Mouse (Mus musculus): ENCODE measurements around the gene Myh14. TPM values are rescaled to one million over a fixed set of nuclear protein-coding genes. Genes with fewer than 3 reads are reported as not detected.
A peak's percentile ranks its signal among the peaks of the same experiment; 100 is the strongest.

The Myh14 gene
- polyA plus RNA-seq, 1 experiment from 2014 or later, result 33.6 TPM

- TF ChIP-seq CTCF (IDR thresholded peaks at IDR 0.05; ENCODE audit: low read depth), result no peak
- Histone ChIP-seq H3K4me3 (ENCODE audit: low read depth, low read length) (no peak overlapping the region), H3K9me3 (ENCODE audit: low read depth, low read length) (no peaks in the 10 kb centered on the region), H3K27ac (ENCODE audit: low read depth) (no peak overlapping the region), H3K4me2 (no peak overlapping the region), H3K27me3 (ENCODE audit: insufficient read depth, low read length) (no peaks in the 10 kb centered on the region), H3K9ac (no peak overlapping the region), H3K4me1 (ENCODE audit: insufficient read depth) (no peaks in the 10 kb centered on the region), H3K36me3 (ENCODE audit: insufficient read depth) (no peaks in the 10 kb centered on the region)
- ATAC-seq (ENCODE audit: insufficient read depth) (no peak), DNase-seq (no peak)
- WGBS, result 37% methylated on average over 1 of the region's 1 CpGs
These were observed 44.6 kb downstream of the Myh14 start for GRCm38 (mm10) chr7:44626068-44626385.

GRCm38 (mm10) chr7:44625241-44626067 is 45.2 kb downstream of the Myh14 start:
- no peak for ATAC-seq (ENCODE audit: insufficient read depth)
- 83% methylated on average over 13 of the region's 13 CpGs for WGBS
- no peak overlapping the region for H3K4me2 ChIP-seq
- no peak overlapping the region for H3K9ac ChIP-seq
- H3K27me3 ChIP-seq (ENCODE audit: insufficient read depth, low read length), result no peaks in the 10 kb centered on the region
- no peaks in the 10 kb centered on the region for H3K36me3 ChIP-seq (ENCODE audit: insufficient read depth)
- no peak overlapping the region for H3K27ac ChIP-seq (ENCODE audit: low read depth)
- no peaks in the 10 kb centered on the region for H3K9me3 ChIP-seq (ENCODE audit: low read depth, low read length)
- no peaks in the 10 kb centered on the region for H3K4me1 ChIP-seq (ENCODE audit: insufficient read depth)
- no peak overlapping the region for H3K4me3 ChIP-seq (ENCODE audit: low read depth, low read length)
- DNase-seq, result no peak
- TF ChIP-seq CTCF (IDR thresholded peaks at IDR 0.05; ENCODE audit: low read depth), result no peak

DNA sequence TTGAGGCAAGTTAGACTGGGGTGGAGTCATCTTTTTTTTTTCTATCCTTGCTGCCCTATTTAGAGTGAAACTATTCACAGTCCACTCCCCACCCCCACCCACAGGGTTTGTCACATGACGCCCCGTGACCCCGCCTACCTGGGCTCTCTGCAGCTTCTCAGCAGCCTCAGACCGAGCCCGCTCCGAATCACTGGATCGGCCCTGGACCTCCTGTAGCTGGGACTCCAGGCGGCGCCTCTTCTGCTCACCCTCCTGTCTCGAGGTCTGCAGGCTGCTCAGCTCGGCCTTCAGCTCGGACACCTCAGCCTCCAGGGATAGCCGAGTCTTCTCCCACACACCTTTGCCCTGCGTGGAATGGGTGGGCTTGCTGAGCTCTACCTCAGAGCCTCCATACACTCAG is 45.8 kb downstream of the Myh14 start:
- ATAC-seq (ENCODE audit: insufficient read depth) (no peak), DNase-seq (no peak)
- Histone ChIP-seq H3K4me1 (ENCODE audit: insufficient read depth) (no peaks in the 10 kb centered on the region), H3K9ac (no peak overlapping the region), H3K36me3 (ENCODE audit: insufficient read depth) (no peaks in the 10 kb centered on the region), H3K27me3 (ENCODE audit: insufficient read depth, low read length) (no peaks in the 10 kb centered on the region), H3K27ac (ENCODE audit: low read depth) (no peak overlapping the region), H3K4me2 (no peak overlapping the region), H3K4me3 (ENCODE audit: low read depth, low read length) (no peak overlapping the region), H3K9me3 (ENCODE audit: low read depth, low read length) (no peaks in the 10 kb centered on the region)
- 55% methylated on average over 14 of the region's 14 CpGs for WGBS
- no peak for TF ChIP-seq CTCF (IDR thresholded peaks at IDR 0.05; ENCODE audit: low read depth)

GRCm38 (mm10) chr7:44624543-44624826 is 46.2 kb downstream of the Myh14 start:
- TF ChIP-seq CTCF (IDR thresholded peaks at IDR 0.05; ENCODE audit: low read depth), result no peak
- no peak overlapping the region for H3K27ac ChIP-seq (ENCODE audit: low read depth)
- H3K36me3 ChIP-seq (ENCODE audit: insufficient read depth), result no peaks in the 10 kb centered on the region
- H3K4me1 ChIP-seq (ENCODE audit: insufficient read depth), result no peaks in the 10 kb centered on the region
- 68% methylated on average over 3 of the region's 3 CpGs for WGBS
- H3K9ac ChIP-seq, result no peak overlapping the region
- H3K27me3 ChIP-seq (ENCODE audit: insufficient read depth, low read length), result no peaks in the 10 kb centered on the region
- no peak for ATAC-seq (ENCODE audit: insufficient read depth)
- H3K4me2 ChIP-seq, result no peak overlapping the region
- H3K9me3 ChIP-seq (ENCODE audit: low read depth, low read length), result no peaks in the 10 kb centered on the region
- DNase-seq, result no peak
- no peak overlapping the region for H3K4me3 ChIP-seq (ENCODE audit: low read depth, low read length)

GRCm38 (mm10) chr7:44623714-44624542 is 46.7 kb downstream of the Myh14 start:
- no peak overlapping the region for H3K4me3 ChIP-seq (ENCODE audit: low read depth, low read length)
- 30% methylated on average over 18 of the region's 18 CpGs for WGBS
- no peak overlapping the region for H3K27ac ChIP-seq (ENCODE audit: low read depth)
- H3K36me3 ChIP-seq (ENCODE audit: insufficient read depth), result no peaks in the 10 kb centered on the region
- H3K27me3 ChIP-seq (ENCODE audit: insufficient read depth, low read length), result no peaks in the 10 kb centered on the region
- no peak for ATAC-seq (ENCODE audit: insufficient read depth)
- H3K9ac ChIP-seq, result no peak overlapping the region
- no peak for TF ChIP-seq CTCF (IDR thresholded peaks at IDR 0.05; ENCODE audit: low read depth)
- no peak overlapping the region for H3K4me2 ChIP-seq
- peak; percentile 37 for DNase-seq
- no peaks in the 10 kb centered on the region for H3K9me3 ChIP-seq (ENCODE audit: low read depth, low read length)
- no peaks in the 10 kb centered on the region for H3K4me1 ChIP-seq (ENCODE audit: insufficient read depth)

- Histone ChIP-seq H3K9ac (no peak overlapping the region), H3K27me3 (ENCODE audit: insufficient read depth, low read length) (peaks cover 10% of the 10 kb centered on the region; the same call in 1 of the 2 replicates), H3K4me1 (ENCODE audit: insufficient read depth) (no peaks in the 10 kb centered on the region; the same call in 1 of the 2 replicates), H3K27ac (ENCODE audit: low read depth) (no peak overlapping the region), H3K36me3 (ENCODE audit: insufficient read depth) (no peaks in the 10 kb centered on the region), H3K4me3 (ENCODE audit: low read depth, low read length) (no peak overlapping the region), H3K9me3 (ENCODE audit: low read depth, low read length) (no peaks in the 10 kb centered on the region), H3K4me2 (no peak overlapping the region)
- peak; percentile 35; the same call in 1 of the 2 replicates for TF ChIP-seq CTCF (IDR thresholded peaks at IDR 0.05; ENCODE audit: low read depth)
- no peak for DNase-seq
- ATAC-seq (ENCODE audit: insufficient read depth), result no peak
- 72% methylated on average over 3 of the region's 3 CpGs for WGBS
These were observed 53.6 kb downstream of the Myh14 start for GRCm38 (mm10) chr7:44617059-44617458.

- Histone ChIP-seq H3K4me3 (ENCODE audit: low read depth, low read length) (no peak overlapping the region), H3K27me3 (ENCODE audit: insufficient read depth, low read length) (peaks cover 10% of the 10 kb centered on the region; the same call in 1 of the 2 replicates), H3K4me2 (no peak overlapping the region), H3K36me3 (ENCODE audit: insufficient read depth) (no peaks in the 10 kb centered on the region), H3K4me1 (ENCODE audit: insufficient read depth) (no peaks in the 10 kb centered on the region; the same call in 1 of the 2 replicates), H3K9ac (no peak overlapping the region), H3K27ac (ENCODE audit: low read depth) (no peak overlapping the region), H3K9me3 (ENCODE audit: low read depth, low read length) (no peaks in the 10 kb centered on the region)
- no peak for ATAC-seq (ENCODE audit: insufficient read depth)
- 69% methylated on average over 14 of the region's 14 CpGs for WGBS
- no peak for TF ChIP-seq CTCF (IDR thresholded peaks at IDR 0.05; ENCODE audit: low read depth)
- no peak for DNase-seq
These were observed 54.7 kb downstream of the Myh14 start for GRCm38 (mm10) chr7:44615987-44616386.
